Mouse (Mus musculus): ENCODE measurements at regions not wholly inside any gene's neighbourhood (a gene's known extent, or its start where the extent isn't known, plus 50 kb on each side); places are given as distances from the start of the nearest gene placed in this dataset.

DNA sequence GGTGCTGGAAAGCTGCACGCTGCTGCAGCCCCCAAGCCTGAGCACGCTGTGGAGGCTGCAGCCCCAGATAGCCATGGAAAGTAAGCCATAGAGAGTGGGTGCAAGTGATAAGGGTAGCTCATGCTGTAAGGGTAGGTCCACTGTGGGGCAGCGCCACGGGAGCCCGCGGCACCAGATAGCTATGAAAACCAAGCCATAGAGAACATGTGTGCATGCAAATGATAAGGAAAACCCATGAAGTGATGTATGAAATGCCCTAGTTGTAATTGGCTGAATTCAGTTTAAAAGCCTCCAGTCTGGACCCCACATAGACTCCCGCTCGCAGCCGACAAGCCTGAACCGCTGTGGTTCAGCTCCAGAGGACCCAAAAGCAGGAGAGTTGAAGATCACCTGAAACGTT lies 58.8 kb upstream of the L3mbtl3 start:
- no peak for DNase-seq (ENCODE audit: extremely low read depth, insufficient read length, low spot score)

DNA sequence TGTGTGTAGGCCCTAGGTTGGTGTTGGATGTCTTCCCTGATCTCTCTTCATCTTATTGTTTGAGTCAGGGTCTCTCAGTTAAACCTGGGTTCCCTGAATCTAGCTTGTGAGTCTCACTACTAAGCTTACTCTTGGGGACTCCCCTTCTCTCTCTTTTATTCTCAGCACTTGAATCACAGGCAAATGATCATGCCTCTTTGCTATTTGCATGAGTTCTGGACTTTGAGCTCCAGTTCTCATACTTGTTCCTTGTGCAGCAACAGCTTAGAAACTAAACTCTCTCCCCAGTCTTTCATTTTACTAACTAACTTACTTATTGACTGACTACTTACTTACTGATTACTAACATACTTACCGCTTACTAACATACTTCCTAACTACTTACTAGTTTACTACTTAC lies 64.9 kb upstream of the L3mbtl3 start:
- DNase-seq (ENCODE audit: extremely low read depth, insufficient read length, low spot score): no peak

DNA sequence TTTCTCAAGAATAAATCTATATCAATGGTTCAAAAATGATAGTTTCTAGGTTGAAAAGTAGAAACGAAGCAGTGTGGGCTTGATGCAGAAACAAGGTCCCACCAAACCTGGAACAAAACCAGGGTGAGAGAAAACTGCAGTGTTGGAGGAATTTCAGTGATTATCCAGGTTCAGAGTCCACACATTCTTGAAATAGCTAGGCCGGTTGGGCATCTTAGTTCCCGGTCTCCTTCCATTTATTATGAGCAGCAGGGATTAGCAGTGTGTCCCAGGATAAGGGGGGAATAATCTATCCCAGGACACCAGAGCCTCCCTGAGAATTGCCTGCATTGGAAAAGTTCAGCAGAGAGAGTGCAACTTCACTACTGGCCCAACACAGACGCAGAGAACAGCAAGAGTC lies 108.5 kb upstream of the L3mbtl3 start:
- DNase-seq (ENCODE audit: extremely low read depth, insufficient read length, low spot score): no peak

DNA sequence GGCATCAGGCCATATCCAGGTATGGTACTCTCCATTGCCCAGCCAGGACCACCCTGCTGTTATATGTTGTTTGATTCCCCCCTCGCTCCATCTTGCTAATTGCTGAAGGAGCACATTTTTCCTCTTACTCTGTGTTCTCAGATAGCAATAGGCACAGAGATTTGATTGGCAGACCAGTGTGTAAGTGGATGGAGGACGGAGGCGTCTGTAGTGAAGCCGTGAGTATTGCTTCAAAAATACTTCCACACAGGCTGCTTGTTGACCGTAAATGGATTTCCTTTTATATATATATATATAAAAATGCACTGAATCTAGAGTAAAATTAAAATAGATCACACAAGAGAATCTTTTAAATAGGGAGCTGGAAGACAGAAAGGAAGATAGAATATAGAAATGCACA lies 115.6 kb upstream of the L3mbtl3 start:
- DNase-seq (ENCODE audit: extremely low read depth, insufficient read length, low spot score): no peak

DNA sequence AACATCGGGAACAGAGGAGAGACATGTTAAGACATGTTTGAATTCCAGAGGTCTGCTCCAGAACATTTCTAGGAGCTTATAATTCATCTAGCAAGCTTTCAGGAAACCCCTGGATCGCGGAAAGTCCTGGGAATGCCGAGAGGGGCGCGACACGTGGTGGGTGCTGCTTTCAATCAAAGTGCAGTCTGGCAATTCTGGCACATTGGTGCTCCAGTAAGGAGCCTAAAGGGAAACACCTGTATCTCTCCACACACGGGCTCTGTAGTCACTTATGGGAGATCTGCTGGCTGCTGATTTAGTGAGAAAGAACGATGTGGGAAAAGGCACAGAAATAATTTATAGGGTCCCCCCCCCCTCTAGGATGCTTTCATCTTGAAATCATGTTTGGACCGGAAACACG lies 116.4 kb upstream of the L3mbtl3 start:
- DNase-seq (ENCODE audit: extremely low read depth, insufficient read length, low spot score): no peak

DNA sequence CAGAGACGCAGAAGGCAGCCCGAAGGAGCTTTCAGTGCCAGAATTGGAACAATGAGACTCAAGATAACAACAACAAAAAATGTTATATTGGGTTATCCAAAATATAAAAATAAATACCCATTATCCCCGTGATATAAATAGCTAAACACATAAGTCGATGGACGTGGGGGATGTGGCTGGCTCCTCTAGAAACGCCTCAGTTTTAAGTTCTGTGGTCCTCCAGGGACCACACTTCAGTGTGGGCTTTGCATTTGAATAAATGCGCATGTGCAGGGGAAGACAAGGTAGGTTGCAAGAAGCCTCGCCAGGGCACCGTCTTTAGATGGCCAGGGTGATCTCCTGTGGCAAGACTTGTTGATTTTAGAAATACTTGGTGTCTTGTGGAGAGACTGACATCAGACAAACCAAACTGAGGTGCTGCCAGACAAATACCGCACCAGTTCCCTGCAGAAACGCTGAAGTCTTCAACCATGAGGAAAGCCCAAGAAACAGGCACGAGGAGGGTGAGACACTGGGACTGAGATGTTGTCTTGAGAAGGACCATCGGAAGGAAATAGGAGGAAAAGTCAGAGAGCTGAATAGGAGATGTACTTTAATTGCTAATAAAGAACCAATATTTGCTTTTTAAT lies 117.2 kb upstream of the L3mbtl3 start:
- DNase-seq (ENCODE audit: extremely low read depth, insufficient read length, low spot score): no peak

DNA sequence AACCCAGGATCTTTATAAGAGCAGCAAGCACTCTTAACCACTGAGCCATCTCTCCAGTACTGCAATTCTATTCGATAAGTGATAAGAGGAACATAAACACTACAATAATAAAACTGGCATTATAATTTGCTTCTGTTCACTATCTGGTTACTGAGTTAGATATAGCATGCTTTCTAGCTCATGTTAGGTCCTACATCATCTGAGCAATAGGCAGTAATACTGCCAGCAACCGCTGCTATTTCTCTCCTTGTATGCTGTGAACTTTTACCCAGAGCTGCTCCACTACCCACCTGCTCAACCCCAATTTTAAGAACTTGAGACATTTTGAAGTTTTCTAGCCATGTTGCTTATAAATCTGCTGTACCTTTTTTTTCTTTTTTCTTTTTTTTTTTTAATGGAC lies 118.0 kb upstream of the L3mbtl3 start:
- DNase-seq (ENCODE audit: extremely low read depth, insufficient read length, low spot score): no peak

DNA sequence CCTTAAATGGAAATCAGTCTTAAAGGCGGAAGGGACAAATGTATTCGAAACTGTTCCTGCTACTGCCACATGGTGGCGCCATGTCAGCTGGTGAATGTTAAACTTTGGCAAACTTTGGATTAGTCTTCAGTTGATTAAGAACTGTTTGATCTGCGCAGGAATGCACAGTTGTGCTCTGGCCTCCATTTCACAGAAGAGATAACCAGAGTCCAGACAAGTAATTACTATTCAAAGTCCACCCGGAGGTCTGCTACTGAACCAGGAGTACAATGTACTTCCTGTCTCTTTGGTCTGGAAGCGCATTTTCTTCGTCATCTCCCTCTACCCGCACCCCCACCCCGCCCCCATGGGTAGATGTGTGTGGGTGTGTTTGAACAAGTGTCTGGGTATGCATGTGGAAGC lies 118.6 kb upstream of the L3mbtl3 start:
- peak; percentile 17 for DNase-seq (ENCODE audit: extremely low read depth, insufficient read length, low spot score)

DNA sequence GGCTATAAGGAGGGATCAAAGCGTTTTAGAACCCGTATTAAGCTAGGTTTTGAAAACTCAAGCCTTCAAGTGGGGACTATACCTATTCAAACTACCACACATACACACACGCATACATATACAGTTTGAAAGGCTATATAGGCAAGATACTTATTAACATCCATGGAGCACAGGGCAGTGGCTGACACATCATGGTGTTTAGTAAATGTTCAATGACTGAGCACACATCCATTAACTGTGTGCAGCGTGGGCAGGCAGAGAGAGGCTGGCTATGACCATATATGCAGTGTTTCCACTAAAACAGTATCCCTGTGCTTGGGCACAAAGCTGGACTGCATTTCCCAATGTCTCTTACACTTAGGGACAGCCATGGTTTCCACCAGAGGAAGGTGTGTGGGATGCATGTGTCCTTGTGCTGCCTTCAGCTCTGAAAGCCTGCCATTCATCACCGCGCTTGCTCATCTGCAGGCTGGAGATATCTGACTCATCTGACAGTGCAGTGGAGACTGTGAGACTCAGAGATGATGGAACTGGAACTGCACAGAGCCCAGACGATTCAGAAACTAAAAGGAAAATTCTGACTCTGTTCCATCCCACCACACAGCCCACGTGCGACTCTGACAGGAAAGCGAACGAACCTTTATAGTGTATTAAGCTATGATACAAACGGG lies 124.6 kb upstream of the L3mbtl3 start:
- DNase-seq (ENCODE audit: extremely low read depth, insufficient read length, low spot score): no peak

DNA sequence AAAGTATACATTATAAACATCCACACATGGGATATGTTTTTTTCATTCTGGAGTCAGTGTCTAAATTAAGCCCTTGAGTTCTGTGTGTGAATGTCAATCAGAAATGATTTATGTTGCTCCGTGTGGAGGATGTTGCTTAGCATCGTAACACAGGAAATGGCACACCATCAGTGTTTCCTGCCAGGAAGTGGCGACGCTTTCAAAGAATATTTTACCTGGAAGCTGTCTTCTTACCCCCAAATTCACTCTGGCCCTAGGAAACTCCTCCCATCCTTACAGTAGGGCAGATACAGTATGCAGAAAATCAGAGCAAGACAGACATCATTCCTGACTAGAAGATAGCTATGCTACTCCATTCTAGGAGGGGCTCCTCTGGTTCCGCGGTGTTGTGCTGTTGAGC lies 145.1 kb upstream of the L3mbtl3 start:
- DNase-seq (ENCODE audit: extremely low read depth, insufficient read length, low spot score): no peak

DNA sequence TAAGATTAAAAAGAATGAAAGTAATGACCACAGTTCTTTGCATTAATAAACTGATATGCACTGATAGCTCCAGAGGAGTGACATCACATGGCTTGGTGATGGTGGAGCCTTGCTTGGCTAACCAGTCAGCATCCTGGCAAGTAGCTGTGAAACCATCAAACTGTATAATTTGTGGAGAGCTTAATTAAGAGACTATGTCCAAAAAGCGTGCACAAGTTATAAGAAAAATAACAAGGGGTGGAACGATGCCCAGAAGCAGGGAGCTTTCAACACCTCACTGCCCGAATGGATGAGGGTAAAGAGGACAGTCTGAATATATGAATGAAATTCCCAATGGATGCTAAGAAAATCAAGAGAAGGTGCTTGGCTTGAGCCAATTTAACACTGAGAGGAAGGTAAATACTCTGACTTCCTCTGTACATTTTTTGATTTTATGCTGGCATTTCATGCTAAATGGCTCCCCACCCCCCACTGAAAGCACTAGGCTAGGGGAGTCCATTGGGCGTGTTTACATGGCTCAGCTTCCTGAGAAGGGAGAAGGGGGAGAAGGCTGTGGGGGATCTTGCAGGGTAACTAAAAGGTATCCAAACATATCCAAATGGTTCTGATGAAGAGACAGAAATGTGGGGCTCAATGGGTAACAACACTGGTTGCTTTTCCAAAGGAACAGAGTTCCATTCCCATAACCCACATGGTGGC lies 150.2 kb upstream of the L3mbtl3 start:
- DNase-seq (ENCODE audit: extremely low read depth, insufficient read length, low spot score): no peak

DNA sequence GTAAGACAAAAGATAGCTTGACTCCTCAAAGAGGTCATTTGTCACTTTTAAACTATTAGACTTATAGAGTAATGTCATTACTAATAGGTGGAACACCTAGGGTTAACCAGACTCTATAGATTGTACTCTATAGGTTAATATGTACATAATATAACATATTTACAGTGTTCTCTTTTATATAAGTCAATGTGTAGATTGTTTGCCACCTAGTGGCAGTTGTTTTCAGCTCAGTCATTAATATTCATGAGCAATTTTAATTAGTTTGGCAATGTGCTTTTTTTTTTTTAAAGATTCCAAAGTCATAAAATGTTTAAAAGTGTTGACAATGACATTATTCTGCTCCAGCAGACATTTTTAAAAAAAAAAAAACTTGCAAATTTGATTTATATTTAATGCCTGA lies 164.4 kb upstream of the L3mbtl3 start:
- DNase-seq (ENCODE audit: extremely low read depth, insufficient read length, low spot score): no peak

DNA sequence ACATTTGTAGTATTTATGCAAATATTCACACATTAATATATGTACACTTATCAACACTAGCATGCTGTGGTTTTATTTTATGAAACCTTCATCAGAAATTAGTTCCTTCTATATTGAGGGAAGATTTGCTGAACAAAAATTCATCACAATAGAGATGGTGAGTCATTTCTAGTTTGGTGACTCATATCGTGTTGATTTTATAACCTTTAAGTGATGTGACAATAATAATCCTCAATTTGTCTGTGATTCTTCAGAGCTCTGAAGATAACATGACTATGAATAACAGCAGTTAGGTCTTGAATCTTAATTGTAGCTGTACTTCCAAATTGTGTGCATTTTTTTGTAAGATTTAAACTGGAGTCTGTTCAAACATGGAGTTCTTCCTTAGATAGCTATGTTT lies 168.3 kb upstream of the L3mbtl3 start:
- no peak for DNase-seq (ENCODE audit: extremely low read depth, insufficient read length, low spot score)

DNA sequence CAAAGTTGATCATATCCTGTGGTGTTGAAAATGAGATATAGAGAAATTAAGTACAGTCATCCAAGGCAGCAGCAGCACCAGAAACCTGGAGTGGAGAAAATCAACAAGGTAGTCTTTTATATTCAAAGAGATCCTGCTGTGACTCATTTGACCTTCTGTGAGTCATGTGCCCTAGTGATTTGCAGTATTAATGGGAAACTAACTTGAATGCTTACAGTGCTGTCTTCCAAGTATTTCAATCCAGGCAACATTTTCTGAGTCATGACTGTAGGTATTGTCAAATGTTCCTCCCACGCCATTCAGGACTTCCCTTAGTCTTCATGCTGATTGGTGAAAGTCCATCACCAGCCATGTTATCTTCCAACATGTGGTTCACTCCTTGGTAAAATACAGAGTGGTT lies 169.0 kb upstream of the L3mbtl3 start:
- DNase-seq (ENCODE audit: extremely low read depth, insufficient read length, low spot score): peak; percentile 52

DNA sequence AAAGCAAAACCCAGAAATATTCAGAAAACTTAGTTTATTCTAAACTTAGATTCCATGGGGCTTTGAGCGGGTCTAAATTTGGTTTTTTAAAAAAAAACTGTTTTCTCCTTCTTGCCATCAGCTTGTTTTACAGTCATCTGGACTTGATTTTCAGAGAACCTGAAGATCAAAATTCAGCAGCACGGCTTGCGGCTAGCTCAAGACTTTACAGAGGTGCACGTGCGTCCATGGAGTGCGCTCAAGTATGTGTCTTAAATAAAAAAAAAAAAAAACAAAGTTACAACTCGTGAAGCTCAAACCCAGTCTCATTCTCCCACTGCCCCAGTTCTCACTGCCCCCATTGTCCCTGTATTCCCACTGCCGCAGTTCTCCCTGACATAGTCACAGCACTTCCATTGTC lies 180.5 kb upstream of the L3mbtl3 start:
- DNase-seq (ENCODE audit: extremely low read depth, insufficient read length, low spot score): no peak

DNA sequence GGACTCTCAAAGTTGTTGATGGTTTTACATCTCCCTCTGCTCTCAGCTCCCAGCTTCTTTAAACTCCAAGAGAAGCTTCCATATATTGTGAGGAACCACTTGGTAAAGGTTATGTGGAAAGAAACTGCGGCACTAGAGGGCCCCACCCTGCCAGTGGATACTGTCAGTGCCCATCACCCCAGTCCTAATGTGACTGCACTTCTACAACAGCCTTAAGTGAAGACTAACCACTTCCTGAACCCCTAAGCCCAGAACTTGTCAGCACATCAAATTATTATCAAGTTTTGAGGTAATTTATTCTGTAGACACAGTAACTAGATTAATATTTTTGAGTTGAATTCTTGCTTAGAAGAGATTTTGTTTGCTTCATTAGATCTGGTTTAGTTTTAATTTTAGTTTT lies 182.3 kb upstream of the L3mbtl3 start:
- DNase-seq (ENCODE audit: extremely low read depth, insufficient read length, low spot score): no peak

DNA sequence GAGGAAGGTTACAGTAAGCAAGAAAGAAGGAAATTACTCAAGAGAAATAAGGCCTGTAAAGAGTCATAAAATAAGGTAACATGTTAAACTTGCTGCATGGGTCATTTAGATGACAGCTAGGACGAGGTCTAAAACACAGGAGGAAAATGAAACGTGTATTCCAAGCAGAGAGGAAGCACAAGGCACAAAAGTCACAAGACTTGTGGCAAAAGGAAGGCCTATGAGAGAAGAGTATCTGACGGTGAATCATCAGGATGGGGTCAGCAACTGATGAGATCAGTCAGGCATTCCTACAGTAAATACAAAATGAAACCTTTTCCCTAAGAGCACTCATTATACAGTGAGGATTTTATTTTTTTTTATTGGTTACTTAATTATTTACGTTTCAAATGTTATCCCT lies 183.6 kb upstream of the L3mbtl3 start:
- peak; percentile 52 for DNase-seq (ENCODE audit: extremely low read depth, insufficient read length, low spot score)

DNA sequence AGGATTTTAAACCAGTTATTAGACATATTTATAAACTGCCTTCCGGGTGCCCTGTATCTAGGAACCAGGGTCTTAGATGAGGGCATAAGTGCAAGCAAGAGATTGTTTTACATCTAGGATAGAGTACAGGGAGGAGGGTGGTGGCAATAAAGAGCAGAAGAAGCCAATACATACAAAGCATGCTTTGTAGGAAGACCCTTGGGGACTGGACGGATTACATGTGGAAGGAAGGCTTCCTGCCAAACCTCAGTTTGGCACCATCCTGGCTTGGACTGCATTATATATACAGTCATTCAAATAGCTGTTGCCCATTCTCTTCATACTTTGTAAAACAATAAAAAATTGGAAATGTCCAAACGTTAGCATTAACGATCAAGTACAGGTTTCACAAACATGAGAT lies 184.7 kb upstream of the L3mbtl3 start:
- peak; percentile 53 for DNase-seq (ENCODE audit: extremely low read depth, insufficient read length, low spot score)

DNA sequence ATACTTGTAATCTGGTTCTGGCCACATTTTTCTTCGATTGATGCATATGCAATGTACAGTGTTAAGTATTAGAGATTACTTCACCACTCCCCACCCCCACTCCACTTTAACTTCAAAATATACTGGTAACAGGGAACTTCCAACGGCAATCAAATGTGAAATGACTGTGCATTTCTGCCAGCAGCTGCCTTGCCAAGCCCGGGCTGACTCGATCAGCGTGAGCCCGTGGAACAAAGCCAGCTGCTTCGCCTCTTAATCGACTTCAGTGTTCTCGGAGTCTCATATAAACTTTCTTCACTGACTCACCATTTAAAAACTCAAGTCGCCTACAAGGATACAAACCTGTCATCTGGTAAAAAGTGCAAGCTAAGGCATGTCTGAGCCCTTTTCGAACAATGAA lies 188.7 kb upstream of the L3mbtl3 start:
- DNase-seq (ENCODE audit: extremely low read depth, insufficient read length, low spot score): peak; percentile 78

DNA sequence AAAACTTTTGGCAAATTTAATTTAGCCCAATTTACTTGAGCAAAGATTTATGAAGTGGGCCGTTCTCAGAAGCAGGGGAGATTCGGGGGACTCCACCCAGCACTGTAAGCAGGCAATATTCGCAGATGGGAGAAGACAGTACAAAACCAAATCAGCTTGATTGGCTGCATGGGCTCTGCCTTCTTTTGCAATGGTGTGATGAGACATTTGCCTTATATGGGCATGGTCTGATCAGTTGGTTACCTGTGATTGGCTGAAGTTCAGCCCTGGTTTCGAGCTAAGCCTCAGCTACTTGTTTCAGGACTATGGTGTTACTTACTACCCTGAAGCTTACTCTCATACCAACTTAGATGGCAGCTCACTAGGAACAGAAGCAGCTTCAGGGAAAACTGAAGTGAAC lies 185.6 kb upstream of the Arhgap18 start:
- no peak for DNase-seq (ENCODE audit: extremely low read depth, insufficient read length, low spot score)

DNA sequence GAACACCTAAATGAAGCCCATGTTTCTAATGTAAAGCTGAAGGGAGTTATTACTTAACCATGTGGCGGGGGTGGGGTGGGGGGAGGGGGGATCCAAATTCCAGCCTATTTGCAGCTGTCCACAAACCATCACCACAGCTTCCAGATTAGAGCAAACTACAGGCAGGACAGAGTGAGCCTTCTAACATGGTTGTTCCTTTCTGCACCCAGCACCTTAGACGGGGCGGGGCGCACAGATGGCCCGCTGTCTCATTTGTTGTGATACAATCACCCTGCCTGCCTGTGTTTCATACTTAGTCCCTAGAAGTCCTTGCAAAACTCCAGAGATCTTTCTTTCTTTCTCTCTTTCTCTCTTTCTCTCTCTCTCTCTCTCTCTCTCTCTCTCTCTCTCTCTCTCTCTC lies 182.8 kb upstream of the Arhgap18 start:
- DNase-seq (ENCODE audit: extremely low read depth, insufficient read length, low spot score): no peak

DNA sequence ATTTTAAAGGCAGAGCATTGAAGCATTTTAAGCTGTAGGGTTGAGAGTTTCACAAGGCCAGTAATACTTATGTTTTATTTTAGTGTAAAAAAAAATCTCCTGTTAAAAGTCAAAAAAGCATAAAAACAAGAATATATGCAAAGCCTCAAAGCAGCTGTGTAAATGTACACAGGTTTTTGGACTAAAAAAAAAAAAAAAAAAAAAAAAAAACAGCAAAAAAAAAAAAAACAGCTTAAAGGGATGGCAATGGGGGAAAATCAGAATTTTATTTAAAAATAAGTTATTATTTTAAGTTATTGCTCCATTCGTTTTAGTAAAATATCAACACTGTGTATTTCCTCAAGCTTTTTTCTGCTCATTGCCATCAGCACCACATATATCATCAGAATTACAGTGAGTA lies 181.8 kb upstream of the Arhgap18 start:
- DNase-seq (ENCODE audit: extremely low read depth, insufficient read length, low spot score): no peak
